Mouse (Mus musculus) gastrocnemius, postnatal 4 days (tissue): ENCODE data around the gene Mylip. TPM values are rescaled to one million over a fixed set of nuclear protein-coding genes. Genes with fewer than 3 reads are reported as not detected.

Source experiments
- DNase-seq, 2 experiments: peaks; one replicate each; pipeline ENCODE4 v3.0.0; 2021 to 2022; ENCODE audit warnings: low spot score in 2 of 2, mixed read lengths in 2 of 2
- long read RNA-seq, 2 experiments: library from polyadenylated mRNA; stranded (forward); transcript quantifications; one replicate each; pipeline ENCODE4 v2.0.0; 2021
- total RNA-seq, 2 experiments: library from RNA; stranded (reverse); gene quantifications; 2 replicates each; pipeline ENCODE4 v1.2.3; 2021

Mylip gene
- total RNA-seq, result 10 to 100 TPM in 1 of 2 experiments, 1 to 10 TPM in 1; 8.3 to 11.5 TPM
- long read RNA-seq, experiment 1, partial matches to known transcripts, result 2 of 7 reads
- long read RNA-seq, experiment 1, other reads (novel, unspliced or antisense), result 2 of 7 reads
- long read RNA-seq, experiment 2, transcript Mylip-201 (7 exons, 3,065 nt), result major isoform, 8 of 11 reads
- long read RNA-seq, experiment 2, partial matches to known transcripts, result 3 of 11 reads
- long read RNA-seq, experiment 2, other reads (novel, unspliced or antisense), result 0 of 11 reads

GRCm38 (mm10) chr13:45389448-45390311 lies at the start of gene Mylip:
Gene Mylip (plus strand): TSS chr13:45389742.
- DNase-seq, result peak; percentile 98 to 99

GRCm38 (mm10) chr13:45341991-45342390 lies 47.6 kb upstream of the Mylip start:
- DNase-seq, result no peak

GRCm38 (mm10) chr13:45343541-45343940 lies 46.0 kb upstream of the Mylip start:
- no peak for DNase-seq

GRCm38 (mm10) chr13:45343966-45344365 lies 45.6 kb upstream of the Mylip start:
- no peak for DNase-seq

GRCm38 (mm10) chr13:45345471-45346159 lies 43.9 kb upstream of the Mylip start:
- DNase-seq, result no peak

- no peak for DNase-seq
Measured at GRCm38 (mm10) chr13:45351483-45351882, 38.1 kb upstream of the Mylip start.

GRCm38 (mm10) chr13:45354824-45355223 lies 34.7 kb upstream of the Mylip start:
- DNase-seq, result no peak

- DNase-seq, result no peak
Measured at GRCm38 (mm10) chr13:45358208-45358607, 31.3 kb upstream of the Mylip start.

GRCm38 (mm10) chr13:45358676-45359323 lies 30.7 kb upstream of the Mylip start:
- DNase-seq, result no peak

- no peak for DNase-seq
Measured at GRCm38 (mm10) chr13:45365788-45366187, 23.8 kb upstream of the Mylip start.

- no peak for DNase-seq
Measured at GRCm38 (mm10) chr13:45371673-45372072, 17.9 kb upstream of the Mylip start.

- DNase-seq, result no peak
Measured at GRCm38 (mm10) chr13:45372456-45372855, 17.1 kb upstream of the Mylip start.

GRCm38 (mm10) chr13:45374846-45375245 lies 14.7 kb upstream of the Mylip start:
- DNase-seq, result no peak

GRCm38 (mm10) chr13:45382208-45382607 lies 7.3 kb upstream of the Mylip start:
- DNase-seq, result no peak

- no peak for DNase-seq
Measured at GRCm38 (mm10) chr13:45384636-45385035, 4.9 kb upstream of the Mylip start.

- no peak for DNase-seq
Measured at GRCm38 (mm10) chr13:45385521-45385920, 4.0 kb upstream of the Mylip start.

- no peak for DNase-seq
Measured at GRCm38 (mm10) chr13:45386253-45386652, 3.3 kb upstream of the Mylip start.

- DNase-seq, result no peak
Measured at GRCm38 (mm10) chr13:45387231-45387630, 2.3 kb upstream of the Mylip start.

- DNase-seq, result no peak
Measured at GRCm38 (mm10) chr13:45388254-45388805, 1.2 kb upstream of the Mylip start.

- DNase-seq, result no peak
Measured at GRCm38 (mm10) chr13:45388889-45389288, 653 bp upstream of the Mylip start.
